Mouse (Mus musculus) forebrain, embryonic 15.5 days (tissue): ENCODE measurements around the gene B4galnt3. TPM values are rescaled to one million over a fixed set of nuclear protein-coding genes. Genes with fewer than 3 reads are reported as not detected.

Source experiments
- ATAC-seq: fragments of 200-750 bp; cut with Nextera tagmentation; replicated peaks from 2 replicates; pipeline ENCODE4 v1.8.0; 2017; ENCODE audit warnings: mild to moderate bottlenecking, moderate TSS enrichment, moderate library complexity
- H3K27ac ChIP-seq: fragments of 300-500 bp; sonication (generic); replicated peaks from 2 replicates; pipeline ENCODE4 v1.5.1; 2015; ENCODE audit warnings: mild to moderate bottlenecking, inconsistent platforms
- H3K27me3 ChIP-seq: fragments of 300-500 bp; sonication (generic); 2 replicates; pipeline ENCODE4 v1.6.1; 2015; ENCODE audit warnings: inconsistent platforms
- H3K36me3 ChIP-seq: fragments of 300-500 bp; sonication (generic); 2 replicates; pipeline ENCODE4 v1.6.1; 2015; ENCODE audit warnings: mild to moderate bottlenecking, inconsistent platforms
- H3K4me1 ChIP-seq: fragments of 300-500 bp; sonication (generic); 2 replicates; pipeline ENCODE4 v1.6.1; 2015; ENCODE audit warnings: inconsistent platforms
- H3K4me2 ChIP-seq: fragments of 300-500 bp; sonication (generic); replicated peaks from 2 replicates; pipeline ENCODE4 v1.6.1; 2015; ENCODE audit warnings: mild to moderate bottlenecking, inconsistent platforms
- H3K4me3 ChIP-seq: fragments of 300-500 bp; sonication (generic); 2 replicates; pipeline ENCODE4 v1.5.1; 2015; ENCODE audit warnings: mild to moderate bottlenecking, inconsistent platforms
- H3K9ac ChIP-seq: fragments of 300-500 bp; sonication (generic); replicated peaks from 2 replicates; pipeline ENCODE4 v1.6.1; 2015; ENCODE audit warnings: mild to moderate bottlenecking, inconsistent platforms
- H3K9me3 ChIP-seq: fragments of 300-500 bp; sonication (generic); 2 replicates; pipeline ENCODE4 v1.6.1; 2016; ENCODE audit warnings: inconsistent platforms
- WGBS: fragments of 180-500 bp; shearing (Covaris S2); methylation state at CpG from one replicate; pipeline ENCODE4 v1.1.7; 2015; ENCODE audit warnings: mixed read lengths; 5-methylcytosine and 5-hydroxymethylcytosine counted together
- polyA plus RNA-seq: library from polyadenylated mRNA; unstranded; fragments of >200 nt; fragmentation: Nextera tagmentation; extraction: Ambion mirVana; gene quantifications from 2 replicates; pipeline ENCODE4 v1.2.1, GENCODE M21; 2015

The B4galnt3 gene
- polyA plus RNA-seq, 1 experiment from 2014 or later, result 0.10 TPM

DNA sequence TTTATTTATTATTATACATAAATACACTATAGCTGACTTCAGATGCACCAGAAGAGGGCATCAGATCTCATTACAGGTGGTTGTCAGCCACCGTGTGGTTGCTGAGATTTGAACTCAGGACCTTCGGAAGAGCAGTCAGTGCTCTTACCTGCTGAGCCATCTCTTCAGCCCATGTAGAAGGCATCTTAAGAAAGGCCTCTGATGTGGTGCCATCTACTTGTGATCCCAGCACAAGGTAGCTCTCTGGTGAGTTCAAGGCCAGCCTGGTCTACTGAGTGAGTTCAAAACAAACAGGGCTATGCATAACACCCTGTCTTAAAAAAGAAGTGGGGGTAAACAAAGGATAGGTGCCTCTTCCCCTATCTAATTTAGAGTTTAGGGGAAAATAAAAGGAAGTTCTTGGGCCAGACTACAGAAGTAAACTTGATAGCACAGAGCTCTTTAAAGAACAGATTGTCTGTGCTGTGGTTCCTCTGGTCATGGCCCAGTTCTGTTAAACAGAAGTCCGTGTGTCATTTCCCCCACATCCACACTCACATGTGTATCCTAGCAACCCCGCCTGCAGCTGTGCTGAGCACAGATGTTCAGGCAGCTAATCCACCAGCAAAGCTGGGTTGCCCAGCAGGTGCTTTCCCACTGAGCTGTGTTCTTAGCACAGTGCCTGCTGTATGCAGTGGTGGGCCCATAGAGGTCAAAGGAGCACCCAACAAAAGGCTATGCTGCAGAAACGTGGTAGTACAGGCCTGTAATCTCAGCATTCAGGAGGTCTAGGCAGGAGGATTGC is 139.6 kb downstream of the B4galnt3 start:
- Histone ChIP-seq H3K4me2 (no peak overlapping the region), H3K9me3 (no peaks in the 10 kb centered on the region), H3K36me3 (no peaks in the 10 kb centered on the region), H3K4me3 (no peak overlapping the region), H3K27ac (no peak overlapping the region), H3K27me3 (no peaks in the 10 kb centered on the region), H3K9ac (no peak overlapping the region), H3K4me1 (peaks cover 25% of the 10 kb centered on the region)
- no peak for ATAC-seq
- WGBS, result 64% methylated on average over 5 of the region's 5 CpGs

Other genes with a start within 250 kb of the B4galnt3 start
- not detected in 2 replicates for gene Ninj2, start 201.2 kb downstream of the B4galnt3 start, polyA plus RNA-seq
- gene D330020A13Rik, start 195 bp downstream of the B4galnt3 start, polyA plus RNA-seq, result not detected in 2 replicates
- gene Kdm5a, start 69.6 kb upstream of the B4galnt3 start, polyA plus RNA-seq, result 50.9 and 53.8 TPM in 2 replicates
- 13.0 and 15.1 TPM in 2 replicates for gene Ccdc77, start 69.8 kb upstream of the B4galnt3 start, polyA plus RNA-seq
- gene Il17ra, start 168.7 kb upstream of the B4galnt3 start, polyA plus RNA-seq, result 4.1 and 5.4 TPM in 2 replicates
- 3.5 and 3.6 TPM in 2 replicates for gene Tmem121b, start 199.2 kb upstream of the B4galnt3 start, polyA plus RNA-seq
- gene Hdhd5, start 236.8 kb upstream of the B4galnt3 start, polyA plus RNA-seq, result 16.8 and 18.2 TPM in 2 replicates